Mouse (Mus musculus): ENCODE measurements around the gene Fgf22.

GRCm38 (mm10) chr10:79755854-79756253 lies 978 bp downstream of the Fgf22 start:
- TF ChIP-seq GATA1 (IDR thresholded peaks at IDR 0.05; ENCODE audit: borderline replicate concordance, low read length) (no peak), FLI1 (IDR thresholded peaks at IDR 0.05; ENCODE audit: low read length) (no peak)

All from megakaryocyte, embryonic 14.5 days (primary cell).